Comparison of ENCODE assay signal across 23 mouse cellular contexts in genomic region chr2:58495271-58495670, GRCm38 (mm10). TPM values are rescaled to one million over a fixed set of nuclear protein-coding genes. Genes with fewer than 3 reads are reported as not detected.
"Had no signal": no experiment of that assay in that cellular context is flagged by ENCODE, and none has a peak within 500 bp of the region (broad histone marks: within the 10 kb centered on the region; RNA-seq: fewer than 3 reads in every experiment).

No protein-coding gene starts in this region.

- H3K36me3 ChIP-seq: liver, embryonic 13.5 days; lung, embryonic 15.5 days; midbrain, embryonic 15.5 days; stomach, embryonic 15.5 days had no signal

- H3K4me1 ChIP-seq: liver, embryonic 13.5 days; megakaryocyte, embryonic 14.5 days; midbrain, embryonic 15.5 days had no signal

- H3K4me2 ChIP-seq: limb, embryonic 12.5 days; liver, embryonic 13.5 days; lung, embryonic 15.5 days; midbrain, embryonic 11.5 days; midbrain, embryonic 15.5 days; neural tube, embryonic 12.5 days; stomach, embryonic 15.5 days had no signal

- H3K9me3 ChIP-seq: liver, embryonic 13.5 days; lung, embryonic 15.5 days; midbrain, embryonic 15.5 days; neural tube, embryonic 12.5 days; stomach, embryonic 15.5 days had no signal

- DNase-seq: kidney, postnatal 36 days; liver; liver, embryonic 13.5 days; liver, postnatal 0 days; lung, postnatal 14 days; retina, postnatal 1 day; right cerebral cortex, postnatal 4 days; thymus, postnatal 4 days had no signal

- H3K9ac ChIP-seq: limb, embryonic 12.5 days; liver, embryonic 13.5 days; liver, postnatal 0 days; lung, embryonic 15.5 days; midbrain, embryonic 15.5 days; neural tube, embryonic 12.5 days; stomach, embryonic 15.5 days had no signal

- H3K27me3 ChIP-seq: limb, embryonic 12.5 days; liver, embryonic 13.5 days; lung, embryonic 15.5 days; megakaryocyte, embryonic 14.5 days; midbrain, embryonic 15.5 days; neural tube, embryonic 12.5 days; stomach, embryonic 15.5 days had no signal

- H3K27ac ChIP-seq: kidney, postnatal 0 days; limb, embryonic 12.5 days; liver, embryonic 13.5 days; lung, embryonic 15.5 days; macrophage; midbrain, embryonic 15.5 days; neural tube, embryonic 12.5 days; stomach, embryonic 15.5 days had no signal

- H3K4me3 ChIP-seq: limb, embryonic 12.5 days; liver, embryonic 13.5 days; lung, embryonic 15.5 days; megakaryocyte, embryonic 14.5 days; midbrain, embryonic 15.5 days; neural tube, embryonic 12.5 days; stomach, embryonic 15.5 days had no signal

- ATAC-seq: liver, postnatal 0 days; midbrain, embryonic 15.5 days had no signal

RNA-seq across cellular contexts. Expression of gene Gm17409, which starts 25.4 kb away (rescaled TPM):
- total RNA-seq: layer of hippocampus, adult 18-20 months; layer of hippocampus, postnatal 10 days; left cerebral cortex, postnatal 36 days; monocyte, adult 5-6 weeks; neutrophil, adult 5-6 weeks had no signal
- polyA plus RNA-seq: kidney, postnatal 0 days; limb, embryonic 12.5 days; liver, embryonic 13.5 days; liver, postnatal 0 days; lung, embryonic 15.5 days; macrophage; midbrain, embryonic 11.5 days; midbrain, embryonic 15.5 days; neural tube, embryonic 12.5 days; spleen, adult 2 months; stomach, embryonic 15.5 days had no signal
